Mouse (Mus musculus) olfactory bulb, adult 2 months (tissue): ENCODE data around the gene Slc35a3. TPM values are rescaled to one million over a fixed set of nuclear protein-coding genes. Genes with fewer than 3 reads are reported as not detected.
A peak's percentile ranks its signal among the peaks of the same experiment; 100 is the strongest.
"Not testable (repeated sequence)": the region's sequence is repeated elsewhere in the genome, so short reads cannot be mapped to it uniquely, and the experiment has no call there.

Source experiments
- H3K27ac ChIP-seq: fragments of 200-500 bp; 2 replicates; pipeline ENCODE4 v1.5.1; 2012; ENCODE audit warnings: low read depth, low read length; ENCODE audit not compliant: insufficient read depth
- H3K4me1 ChIP-seq: fragments of 200-500 bp; 2 replicates; pipeline ENCODE4 v1.6.1; 2012; ENCODE audit warnings: low read length; ENCODE audit not compliant: control insufficient read depth, insufficient read depth
- H3K4me3 ChIP-seq: fragments of 200-500 bp; 2 replicates; pipeline ENCODE4 v1.5.1; 2012; ENCODE audit warnings: mild to moderate bottlenecking, low read depth, low read length, moderate library complexity; ENCODE audit not compliant: insufficient read depth
- CTCF ChIP-seq: fragments of 200-500 bp; IDR thresholded peaks from 2 replicates; pipeline ENCODE4 v1.5.1; 2012; ENCODE audit warnings: low read depth, mild to moderate bottlenecking, low read length, moderate library complexity; ENCODE audit not compliant: insufficient read depth
- POLR2A ChIP-seq: fragments of 200-500 bp; IDR thresholded peaks from 2 replicates; pipeline ENCODE4 v1.6.1; 2012; ENCODE audit warnings: mild to moderate bottlenecking, low read depth, low read length, moderate library complexity; ENCODE audit not compliant: insufficient read depth
- WGBS: fragments of 180-500 bp; shearing (Covaris S2); methylation state at CpG from one replicate; pipeline ENCODE4 v1.1.7; 2018; 5-methylcytosine and 5-hydroxymethylcytosine counted together
- polyA plus RNA-seq: library from polyadenylated mRNA; stranded (reverse); fragments of >200 nt; gene quantifications from 2 replicates; pipeline ENCODE4 v1.2.4, GENCODE M21; 2012; ENCODE audit warnings: low replicate concordance; ENCODE audit not compliant: missing spikeins, insufficient read depth, insufficient read length

Slc35a3 gene
- polyA plus RNA-seq, 1 experiment = not detected

GRCm38 (mm10) chr3:116661288-116661869, 51.3 kb downstream of the Slc35a3 start:
- TF ChIP-seq CTCF = no peak
- no peak for TF ChIP-seq POLR2A
- H3K4me1 ChIP-seq = peaks cover 9% of the 10 kb centered on the region
- peak overlapping the region; percentile 94 for H3K4me3 ChIP-seq
- H3K27ac ChIP-seq = peak overlapping the region; percentile 67
- 5% methylated on average over 16 of the region's 16 CpGs for WGBS

- TF ChIP-seq POLR2A (no peak), CTCF (no peak)
- Histone ChIP-seq H3K4me1 (peaks cover 9% of the 10 kb centered on the region), H3K27ac (no peak overlapping the region), H3K4me3 (no peak overlapping the region)
- 80% methylated on average over 13 of the region's 13 CpGs for WGBS
These were observed 52.7 kb downstream of the Slc35a3 start for GRCm38 (mm10) chr3:116659856-116660430.

DNA sequence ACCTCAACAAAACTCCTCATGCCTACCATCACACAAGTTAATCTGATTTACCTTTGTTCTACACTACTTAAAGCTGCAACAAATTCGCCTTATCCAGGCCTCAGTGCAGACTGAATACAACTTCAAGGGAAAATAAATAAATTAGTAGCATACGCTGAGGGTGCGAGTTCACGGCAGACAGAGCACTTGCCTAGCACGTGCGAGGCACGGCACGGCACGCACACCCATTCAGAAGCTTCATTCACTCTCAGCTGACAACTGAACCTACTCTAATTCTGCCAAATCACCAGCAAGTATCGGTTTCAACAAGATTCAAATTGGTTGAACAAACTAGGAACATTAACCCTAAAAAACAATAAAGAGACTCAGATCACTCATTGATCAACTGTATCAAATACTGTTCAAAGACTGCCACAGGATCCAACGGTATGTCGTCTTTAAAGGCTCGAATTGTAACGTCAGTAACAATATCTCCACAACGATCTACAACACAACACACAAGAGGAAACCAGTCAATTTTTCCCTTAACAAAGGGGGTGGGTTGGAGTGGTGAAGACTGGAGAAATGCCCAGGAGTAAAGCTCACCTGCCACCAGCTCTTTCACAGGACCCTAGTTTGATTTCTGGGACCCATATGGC, 53.6 kb downstream of the Slc35a3 start:
- no peak overlapping the region for H3K27ac ChIP-seq
- peaks cover 9% of the 10 kb centered on the region for H3K4me1 ChIP-seq
- H3K4me3 ChIP-seq = no peak overlapping the region
- WGBS = 57% methylated on average over 15 of the region's 15 CpGs
- TF ChIP-seq CTCF (no peak), POLR2A (no peak)

- Histone ChIP-seq H3K4me1 (peaks cover 11% of the 10 kb centered on the region), H3K27ac (no peak overlapping the region), H3K4me3 (no peak overlapping the region)
- WGBS = 72% methylated on average over 7 of the region's 7 CpGs
- TF ChIP-seq CTCF (no peak), POLR2A (no peak)
These were observed 56.3 kb downstream of the Slc35a3 start for GRCm38 (mm10) chr3:116656184-116656965.

GRCm38 (mm10) chr3:116654051-116654450, 58.6 kb downstream of the Slc35a3 start:
- H3K4me3 ChIP-seq, H3K27ac ChIP-seq, H3K4me1 ChIP-seq: not testable (repeated sequence)
- WGBS = 90% methylated on average over 11 of the region's 11 CpGs

DNA sequence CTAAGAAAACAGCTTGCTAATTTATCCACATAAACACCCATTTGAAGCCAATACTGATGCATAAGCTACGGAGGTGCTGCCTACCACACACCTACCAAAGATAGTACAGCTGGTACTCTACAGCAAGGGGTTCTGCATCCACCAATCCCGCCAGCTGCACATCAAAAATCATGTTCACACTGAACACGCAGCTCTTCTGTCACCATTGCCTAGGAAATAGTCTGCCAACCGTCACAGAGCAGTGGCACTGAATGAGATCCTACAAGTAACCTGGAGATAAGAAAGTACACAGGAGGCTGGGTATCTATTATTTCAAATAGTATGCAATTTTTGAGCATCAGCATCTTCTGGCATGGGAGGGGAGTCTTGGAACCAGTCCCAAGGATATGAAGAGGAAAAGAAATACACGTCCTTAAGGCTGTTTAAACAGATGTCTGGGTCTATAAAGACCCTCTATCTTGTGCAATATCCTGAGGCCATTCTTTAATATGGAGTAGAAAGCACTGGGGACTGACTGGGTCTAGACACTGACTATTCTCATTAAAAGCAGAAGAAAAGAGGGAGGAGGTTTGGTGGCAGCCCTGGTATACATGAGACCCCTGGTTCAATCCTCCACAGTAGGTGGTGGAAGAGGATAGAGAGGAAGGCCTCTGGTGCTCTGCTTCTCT, 59.2 kb downstream of the Slc35a3 start:
- 55% methylated on average over 5 of the region's 5 CpGs for WGBS
- Histone ChIP-seq H3K27ac (no peak overlapping the region), H3K4me3 (no peak overlapping the region), H3K4me1 (peaks cover 5% of the 10 kb centered on the region; the same call in 1 of the 2 replicates)
- TF ChIP-seq POLR2A (no peak), CTCF (no peak)

GRCm38 (mm10) chr3:116652033-116652446, 60.6 kb downstream of the Slc35a3 start:
- Histone ChIP-seq H3K4me1 (peaks cover 5% of the 10 kb centered on the region; the same call in 1 of the 2 replicates), H3K27ac (no peak overlapping the region), H3K4me3 (no peak overlapping the region)
- 30% methylated on average over 3 of the region's 3 CpGs for WGBS
- TF ChIP-seq POLR2A (no peak), CTCF (no peak)

DNA sequence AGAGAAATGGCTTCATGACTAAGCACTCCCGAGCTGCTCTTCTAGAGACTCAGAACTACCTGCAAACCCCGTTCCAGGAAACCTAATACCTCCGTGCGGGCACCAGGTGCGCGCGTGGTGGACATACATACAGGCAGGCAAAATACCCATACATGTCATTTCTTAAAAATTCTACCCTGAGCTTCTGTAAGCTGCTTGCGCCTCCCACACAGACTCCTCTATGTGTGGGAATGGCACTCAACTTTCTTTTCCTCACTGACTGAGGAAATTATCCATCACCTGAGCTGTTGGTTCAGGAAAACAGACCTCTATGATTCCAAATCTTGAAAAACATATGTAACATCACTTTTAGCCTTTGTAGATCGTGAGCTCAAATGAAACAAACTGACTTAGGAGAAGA, 61.9 kb downstream of the Slc35a3 start:
- TF ChIP-seq CTCF (no peak), POLR2A (no peak)
- WGBS = 95% methylated on average over 9 of the region's 9 CpGs

More for the DNA sequence above, 61.9 kb downstream of the Slc35a3 start:
- Histone ChIP-seq H3K27ac (no peak overlapping the region), H3K4me3 (no peak overlapping the region), H3K4me1 (peaks cover 3% of the 10 kb centered on the region; the same call in 1 of the 2 replicates)
